Mouse (Mus musculus): ENCODE results near the gene Anapc15-ps.

- TF ChIP-seq CTCF (IDR thresholded peaks at IDR 0.05; ENCODE audit: borderline replicate concordance, extremely low read depth, insufficient read depth, insufficient read length) (no peak), POLR2A (IDR thresholded peaks at IDR 0.05; ENCODE audit: borderline replicate concordance, extremely low read depth, insufficient read depth, insufficient read length, poor library complexity, severe bottlenecking) (no peak)
Measured at GRCm38 (mm10) chr10:95648326-95648888, 24.8 kb downstream of the Anapc15-ps start.
